Mouse (Mus musculus): ENCODE measurements around the gene Lrrtm4. TPM values are rescaled to one million over a fixed set of nuclear protein-coding genes. Genes with fewer than 3 reads are reported as not detected.
A peak's percentile ranks its signal among the peaks of the same experiment; 100 is the strongest.

The Lrrtm4 gene
- polyA plus RNA-seq, 1 experiment from 2014 or later: 0.79 TPM

DNA sequence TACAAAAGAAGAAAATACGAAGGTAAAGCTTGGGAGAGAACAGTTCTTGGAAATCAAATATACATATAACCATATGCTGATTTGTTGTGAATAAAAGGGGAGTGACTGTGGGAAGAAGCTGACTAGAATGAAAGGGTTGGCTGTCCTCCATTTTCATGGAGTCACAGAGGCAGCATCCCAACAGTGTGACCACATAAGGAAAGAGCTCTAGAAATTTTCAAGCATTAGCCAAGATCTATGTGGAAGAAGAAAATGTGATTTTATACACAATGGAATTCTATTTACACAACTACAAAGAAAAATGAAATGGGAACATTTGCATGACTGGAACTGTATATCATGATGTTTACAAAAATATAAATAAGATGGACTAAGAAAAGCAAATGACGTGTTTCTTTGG lies 821.1 kb downstream of the Lrrtm4 start:
- Histone ChIP-seq H3K9me3 (replicated peaks) (no peaks in the 10 kb centered on the region), H3K27me3 (ENCODE audit: low read depth, poor library complexity, severe bottlenecking) (no peaks in the 10 kb centered on the region), H3K36me3 (no peaks in the 10 kb centered on the region), H3K27ac (replicated peaks) (no peak overlapping the region), H3K4me1 (no peaks in the 10 kb centered on the region), H3K4me3 (no peak overlapping the region)
- DNase-seq (ENCODE audit: low spot score): no peak
- 89% methylated on average over 2 of the region's 2 CpGs for WGBS

- no peaks in the 10 kb centered on the region for H3K36me3 ChIP-seq
- H3K27ac ChIP-seq (replicated peaks): no peak overlapping the region
- no peak overlapping the region for H3K4me3 ChIP-seq
- no peak for DNase-seq (ENCODE audit: low spot score)
- H3K9me3 ChIP-seq (replicated peaks): no peaks in the 10 kb centered on the region
- WGBS: 86% methylated on average over 6 of the region's 6 CpGs
- no peaks in the 10 kb centered on the region for H3K27me3 ChIP-seq (ENCODE audit: low read depth, poor library complexity, severe bottlenecking)
- H3K4me1 ChIP-seq: no peaks in the 10 kb centered on the region
These were observed 826.6 kb downstream of the Lrrtm4 start for GRCm38 (mm10) chr6:80845294-80845693.

DNA sequence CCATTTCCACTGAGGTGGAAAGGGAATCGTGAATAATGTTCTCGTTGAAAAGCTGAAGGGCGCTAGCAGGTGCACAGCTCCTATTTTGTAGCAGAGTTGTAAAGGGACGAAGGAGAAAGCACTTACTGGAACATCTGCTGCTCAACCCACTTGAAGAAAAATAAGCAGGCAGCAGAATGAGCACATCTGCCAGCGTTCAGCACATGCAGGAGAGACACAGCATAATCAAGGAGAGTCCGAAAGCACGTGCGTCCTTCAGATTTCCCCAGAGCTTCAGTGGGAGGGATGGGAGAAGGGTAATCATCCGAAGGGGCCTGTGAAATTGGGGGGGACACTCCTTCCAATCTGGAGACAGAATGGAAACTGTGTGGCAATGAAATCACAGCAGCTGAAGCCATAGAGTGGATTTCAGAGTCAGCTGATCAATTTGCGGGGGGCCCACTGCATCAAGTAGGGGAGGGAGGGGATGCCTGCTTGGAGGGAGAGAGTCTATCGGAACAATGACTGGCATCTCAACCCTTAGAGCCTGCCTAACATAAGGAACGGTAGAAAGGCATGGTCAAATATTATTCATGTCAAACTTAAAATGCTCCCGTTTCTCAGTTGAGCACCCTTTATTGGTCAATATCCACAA lies 838.4 kb downstream of the Lrrtm4 start:
- Histone ChIP-seq H3K27ac (replicated peaks) (peak overlapping the region; percentile 28; the same call in 1 of the 2 replicates), H3K4me3 (no peak overlapping the region), H3K9me3 (replicated peaks) (no peaks in the 10 kb centered on the region), H3K27me3 (ENCODE audit: low read depth, poor library complexity, severe bottlenecking) (no peaks in the 10 kb centered on the region), H3K4me1 (peaks cover 4% of the 10 kb centered on the region; the same call in 1 of the 2 replicates), H3K36me3 (no peaks in the 10 kb centered on the region)
- DNase-seq (ENCODE audit: low spot score): peak; percentile 16
- 74% methylated on average over 13 of the region's 13 CpGs for WGBS

Other genes with a start within 250 kb of the Lrrtm4 start
- not detected in 2 replicates for gene Gm20594, start 201.0 kb upstream of the Lrrtm4 start, polyA plus RNA-seq (2016; fragmentation: Nextera tagmentation; extraction: Ambion mirVana)